Mouse (Mus musculus) retina, embryonic 14.5 days (tissue): ENCODE data around the gene Vps18.

Experiments
- DNase-seq: peaks from one replicate; pipeline ENCODE4 v3.0.0-alpha.2; 2015; ENCODE audit warnings: low spot score

The Vps18 gene

GRCm38 (mm10) chr2:119321771-119322586, 33.4 kb downstream of the Vps18 start:
- peak; percentile 69 for DNase-seq

- DNase-seq = peak; percentile 86
These were observed 34.2 kb downstream of the Vps18 start for GRCm38 (mm10) chr2:119322587-119323300.

GRCm38 (mm10) chr2:119323866-119324575, 35.5 kb downstream of the Vps18 start:
- DNase-seq = peak; percentile 57

GRCm38 (mm10) chr2:119324576-119325318, 36.2 kb downstream of the Vps18 start:
- DNase-seq = peak; percentile 28

GRCm38 (mm10) chr2:119325568-119326143, 37.1 kb downstream of the Vps18 start, which contains the start of gene Dll4:
Gene Dll4 (plus strand): TSS chr2:119325784.
- peak; percentile 82 for DNase-seq

- no peak for DNase-seq
These were observed 37.9 kb downstream of the Vps18 start for GRCm38 (mm10) chr2:119326161-119327101.

- peak; percentile 70 for DNase-seq
These were observed 38.6 kb downstream of the Vps18 start for GRCm38 (mm10) chr2:119327102-119327480.

GRCm38 (mm10) chr2:119327942-119328526, 39.5 kb downstream of the Vps18 start:
- no peak for DNase-seq

GRCm38 (mm10) chr2:119328546-119328945, 40.0 kb downstream of the Vps18 start:
- DNase-seq = no peak

GRCm38 (mm10) chr2:119329123-119329817, 40.7 kb downstream of the Vps18 start:
- DNase-seq = no peak

GRCm38 (mm10) chr2:119330795-119331194, 42.3 kb downstream of the Vps18 start:
- no peak for DNase-seq

GRCm38 (mm10) chr2:119332177-119332661, 43.7 kb downstream of the Vps18 start:
- DNase-seq = no peak

GRCm38 (mm10) chr2:119334135-119334534, 45.6 kb downstream of the Vps18 start:
- no peak for DNase-seq

- no peak for DNase-seq
These were observed 46.5 kb downstream of the Vps18 start for GRCm38 (mm10) chr2:119334964-119335525.

- no peak for DNase-seq
These were observed 47.0 kb downstream of the Vps18 start for GRCm38 (mm10) chr2:119335535-119335934.

- DNase-seq = no peak
These were observed 47.5 kb downstream of the Vps18 start for GRCm38 (mm10) chr2:119336002-119336401.

GRCm38 (mm10) chr2:119336470-119336869, 47.9 kb downstream of the Vps18 start:
- no peak for DNase-seq

GRCm38 (mm10) chr2:119337425-119338265, 49.1 kb downstream of the Vps18 start:
- DNase-seq = peak; percentile 91
